In genomic region chr15:101141061-101141541, GRCm38 (mm10) we compare ENCODE assay signal across 9 mouse cellular contexts. TPM values are rescaled to one million over a fixed set of nuclear protein-coding genes. Genes with fewer than 3 reads are reported as not detected.
DNase-seq lines count a peak whose midpoint lies in the region; ATAC-seq lines count a peak whose summit lies in the region.
"Had no signal": no experiment of that assay in that cellular context is flagged by ENCODE, and none has a peak within 500 bp of the region (broad histone marks: within the 10 kb centered on the region; RNA-seq: fewer than 3 reads in every experiment).

No protein-coding gene starts in this region.

- no peak overlapping the region for H3K9ac ChIP-seq in forebrain, embryonic 14.5 days (ENCODE audit: low read length)
- no peak overlapping the region for H3K9ac ChIP-seq in intestine, embryonic 14.5 days (ENCODE audit: low read length)
- no peak overlapping the region for H3K9ac ChIP-seq in liver, embryonic 15.5 days
- no peak overlapping the region for H3K9ac ChIP-seq in stomach, embryonic 15.5 days

- no peak overlapping the region for H3K4me2 ChIP-seq in forebrain, embryonic 14.5 days (ENCODE audit: low read length)
- 0 out of 2 replicates have a peak overlapping the region, but pooled peaks have one; percentile 29 for H3K4me2 ChIP-seq in intestine, embryonic 14.5 days (ENCODE audit: low read length)
- H3K4me2 ChIP-seq in liver, embryonic 15.5 days, result peak overlapping the region; percentile 30; the same call in 1 of the 2 replicates
- peak overlapping the region; percentile 11 for H3K4me2 ChIP-seq in stomach, embryonic 15.5 days

- H3K4me3 ChIP-seq in forebrain, embryonic 14.5 days (ENCODE audit: low read depth, low read length), result no peak overlapping the region
- no peak overlapping the region for H3K4me3 ChIP-seq in intestine, embryonic 14.5 days (ENCODE audit: low read depth, low read length)
- H3K4me3 ChIP-seq in liver, embryonic 15.5 days (replicated peaks), result no peak overlapping the region
- H3K4me3 ChIP-seq in stomach, embryonic 15.5 days (replicated peaks), result no peak overlapping the region
- H3K4me3 ChIP-seq: erythroblast, embryonic 14.5 days had no signal

- intact Hi-C loops in left cerebral cortex, postnatal 10 days (cut with DNase I), result no loop called here

- ATAC-seq in forebrain, embryonic 14.5 days, result peak; percentile 60
- peak; percentile 42 for ATAC-seq in intestine, embryonic 14.5 days (replicated peaks; ENCODE audit: low FRiP score, low TSS enrichment, low read depth)
- peak; percentile 74 for ATAC-seq in liver, embryonic 15.5 days (ENCODE audit: insufficient read depth)
- peak; percentile 51 for ATAC-seq in stomach, embryonic 15.5 days (ENCODE audit: insufficient read depth, low FRiP score, low read depth)
- no peak for ATAC-seq in cerebellum, adult (ENCODE audit: insufficient number of reproducible peaks, low FRiP score, low TSS enrichment)

- no peaks in the 10 kb centered on the region for H3K9me3 ChIP-seq in forebrain, embryonic 14.5 days (replicated peaks; ENCODE audit: control insufficient read depth, low read length)
- no peaks in the 10 kb centered on the region for H3K9me3 ChIP-seq in intestine, embryonic 14.5 days (ENCODE audit: control insufficient read depth, low read length)
- H3K9me3 ChIP-seq in liver, embryonic 15.5 days (replicated peaks), result no peaks in the 10 kb centered on the region
- no peaks in the 10 kb centered on the region for H3K9me3 ChIP-seq in stomach, embryonic 15.5 days

- DNase-seq in A20 (ENCODE audit: low read depth, low spot score), result peak; percentile 51
- peak; percentile 61 for DNase-seq in Muller cell, postnatal 12 days (ENCODE audit: inconsistent ontology term)
- peak; percentile 37 for DNase-seq in forebrain, embryonic 14.5 days (ENCODE audit: low spot score)
- peak; percentile 72 for DNase-seq in intestine, embryonic 14.5 days (ENCODE audit: low spot score)
- DNase-seq in left cerebral cortex, postnatal 10 days (ENCODE audit: extremely low spot score in 1 of 2, low spot score in 2 of 2), result no peak

- no peak overlapping the region for H3K27ac ChIP-seq in forebrain, embryonic 14.5 days (ENCODE audit: low read depth, low read length)
- H3K27ac ChIP-seq in intestine, embryonic 14.5 days (ENCODE audit: low read depth), result no peak overlapping the region
- H3K27ac ChIP-seq in liver, embryonic 15.5 days (replicated peaks), result no peak overlapping the region
- H3K27ac ChIP-seq in stomach, embryonic 15.5 days, result no peak overlapping the region; the same call in 1 of the 2 replicates

- no peaks in the 10 kb centered on the region for H3K27me3 ChIP-seq in forebrain, embryonic 14.5 days (replicated peaks; ENCODE audit: control insufficient read depth, insufficient read depth, low read length)
- no peaks in the 10 kb centered on the region for H3K27me3 ChIP-seq in intestine, embryonic 14.5 days (replicated peaks; ENCODE audit: control insufficient read depth, insufficient read depth, low read length)
- H3K27me3 ChIP-seq in liver, embryonic 15.5 days, result peaks cover 19% of the 10 kb centered on the region
- no peaks in the 10 kb centered on the region for H3K27me3 ChIP-seq in stomach, embryonic 15.5 days (replicated peaks)

- WGBS in forebrain, embryonic 14.5 days, result 5% methylated on average over 14 of the region's 14 CpGs
- 5% methylated on average over 12 of the region's 14 CpGs for whole genome bisulfite sequencing in intestine, embryonic 14.5 days
- 4% methylated on average over 11 of the region's 14 CpGs for WGBS in liver, embryonic 15.5 days (ENCODE audit: insufficient replicate concordance)
- WGBS in stomach, embryonic 15.5 days, result 5% methylated on average over 9 of the region's 14 CpGs

- H3K4me1 ChIP-seq in forebrain, embryonic 14.5 days (ENCODE audit: control insufficient read depth, insufficient read depth, low read length), result peaks cover 18% of the 10 kb centered on the region
- peaks cover 47% of the 10 kb centered on the region for H3K4me1 ChIP-seq in intestine, embryonic 14.5 days (replicated peaks; ENCODE audit: control insufficient read depth, insufficient read depth, low read length)
- peaks cover 50% of the 10 kb centered on the region for H3K4me1 ChIP-seq in liver, embryonic 15.5 days (replicated peaks)
- peaks cover 55% of the 10 kb centered on the region for H3K4me1 ChIP-seq in stomach, embryonic 15.5 days

- H3K36me3 ChIP-seq in forebrain, embryonic 14.5 days (ENCODE audit: control insufficient read depth, insufficient read depth, low read length), result no peaks in the 10 kb centered on the region
- peaks cover 7% of the 10 kb centered on the region for H3K36me3 ChIP-seq in intestine, embryonic 14.5 days (ENCODE audit: control insufficient read depth, insufficient read depth, low read length)
- H3K36me3 ChIP-seq in liver, embryonic 15.5 days (replicated peaks), result no peaks in the 10 kb centered on the region
- H3K36me3 ChIP-seq in stomach, embryonic 15.5 days, result peaks cover 8% of the 10 kb centered on the region; the same call in 1 of the 2 replicates

RNA-seq across cellular contexts. Expression of gene Acvrl1, which starts 12.8 kb away (rescaled TPM):
- 4.1 and 4.2 TPM in 2 replicates for polyA plus RNA-seq in forebrain, embryonic 14.5 days (2014; fragmentation: Nextera tagmentation; extraction: Ambion mirVana)
- polyA plus RNA-seq in intestine, embryonic 14.5 days (2014; fragmentation: Nextera tagmentation; extraction: Ambion mirVana), result 16.5 and 16.6 TPM in 2 replicates
- 1.4 and 2.6 TPM in 2 replicates for polyA plus RNA-seq in liver, embryonic 15.5 days (2015; fragmentation: Nextera tagmentation; extraction: Ambion mirVana)
- polyA plus RNA-seq in stomach, embryonic 15.5 days (2015; fragmentation: Nextera tagmentation; extraction: Ambion mirVana), result 27.0 and 28.4 TPM in 2 replicates
- total RNA-seq in left cerebral cortex, postnatal 10 days (2021), result 10 to 100 TPM; 13.1 TPM
- polyA plus RNA-seq: erythroblast, embryonic 14.5 days had no signal

RNA-seq across cellular contexts. Expression of gene Ankrd33, which starts 25.5 kb away (rescaled TPM):
- polyA plus RNA-seq in forebrain, embryonic 14.5 days (2014; fragmentation: Nextera tagmentation; extraction: Ambion mirVana), result not detected in 2 replicates
- not detected in 2 replicates for polyA plus RNA-seq in intestine, embryonic 14.5 days (2014; fragmentation: Nextera tagmentation; extraction: Ambion mirVana)
- polyA plus RNA-seq in liver, embryonic 15.5 days (2015; fragmentation: Nextera tagmentation; extraction: Ambion mirVana), result not detected in 2 replicates
- not detected in 2 replicates for polyA plus RNA-seq in stomach, embryonic 15.5 days (2015; fragmentation: Nextera tagmentation; extraction: Ambion mirVana)
- not detected for total RNA-seq in left cerebral cortex, postnatal 10 days (2021)
- polyA plus RNA-seq: erythroblast, embryonic 14.5 days had no signal

RNA-seq across cellular contexts. Expression of gene Acvr1b, which starts 32.8 kb away (rescaled TPM):
- 24.7 and 33.5 TPM in 2 replicates for polyA plus RNA-seq in forebrain, embryonic 14.5 days (2014; fragmentation: Nextera tagmentation; extraction: Ambion mirVana)
- polyA plus RNA-seq in intestine, embryonic 14.5 days (2014; fragmentation: Nextera tagmentation; extraction: Ambion mirVana), result 12.5 and 12.6 TPM in 2 replicates
- polyA plus RNA-seq in liver, embryonic 15.5 days (2015; fragmentation: Nextera tagmentation; extraction: Ambion mirVana), result 1.6 and 2.0 TPM in 2 replicates
- 8.9 and 9.9 TPM in 2 replicates for polyA plus RNA-seq in stomach, embryonic 15.5 days (2015; fragmentation: Nextera tagmentation; extraction: Ambion mirVana)
- 100 to 1,000 TPM; 110 to 113 TPM for total RNA-seq in left cerebral cortex, postnatal 10 days (2021)

Comparison
In these comparisons a context has a peak if more than half of its experiments do, and no peak if none do; other contexts are left out.
1. DNase-seq: peak in A20 (single experiment), Muller cell, postnatal 12 days (single experiment), forebrain, embryonic 14.5 days (single experiment) and intestine, embryonic 14.5 days (single experiment); none in left cerebral cortex, postnatal 10 days (0 of 2).